Mouse (Mus musculus): ENCODE data around the gene Gm10309. TPM values are rescaled to one million over a fixed set of nuclear protein-coding genes. Genes with fewer than 3 reads are reported as not detected.
"Not testable (repeated sequence)": the region's sequence is repeated elsewhere in the genome, so short reads cannot be mapped to it uniquely, and the experiment has no call there.

Gene Gm10309
- total and polyA plus RNA-seq, 2 experiments from 2014 or later = 0.12 TPM; not detected in 1

DNA sequence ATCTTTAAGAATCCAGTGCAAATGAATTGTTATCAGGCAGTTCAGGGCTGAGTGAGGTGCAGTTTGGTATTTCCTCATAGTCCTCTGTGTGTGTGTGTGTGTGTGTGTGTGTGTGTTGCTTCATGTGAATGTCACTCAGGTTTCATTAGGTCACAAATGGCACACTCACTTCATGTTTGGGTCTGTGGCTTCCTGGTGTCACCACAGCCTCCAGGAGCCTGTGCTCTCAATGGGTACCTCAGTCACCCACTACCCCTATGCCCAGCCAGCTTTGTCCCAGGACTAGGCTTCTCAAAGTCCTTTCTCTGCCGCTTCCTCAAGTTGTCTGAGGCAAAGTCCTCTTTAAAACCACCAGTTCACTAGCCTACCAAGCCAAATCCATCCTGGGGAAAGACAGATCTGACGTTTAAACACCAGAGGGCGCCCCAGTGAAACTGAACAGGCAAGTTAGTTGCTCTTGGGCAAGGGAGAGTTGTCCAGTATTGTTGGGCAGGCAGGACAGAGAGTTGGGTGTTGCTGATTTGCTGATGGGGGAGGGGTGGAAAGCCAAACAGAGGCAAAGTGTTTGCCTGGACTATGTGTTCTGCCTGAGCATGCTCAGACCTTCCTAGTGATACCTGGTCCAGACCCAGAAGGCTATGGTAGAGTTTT is 20.8 kb downstream of the Gm10309 start:
- ATAC-seq (ENCODE audit: insufficient read depth, low read depth) (peak; percentile 77), DNase-seq (ENCODE audit: low spot score) (peak; percentile 79)
- TF ChIP-seq EP300 (IDR thresholded peaks at IDR 0.05; ENCODE audit: low read depth) (no peak), CTCF (IDR thresholded peaks at IDR 0.05; ENCODE audit: low read depth) (peak; percentile 96)
- H3K4me2 ChIP-seq (ENCODE audit: low read depth, low read length) = no peak overlapping the region
- H3K9ac ChIP-seq (replicated peaks; ENCODE audit: low read depth, low read length) = no peak overlapping the region
- WGBS = 8% methylated on average over 3 of the region's 3 CpGs
- H3K27me3 ChIP-seq (ENCODE audit: control insufficient read depth, insufficient read depth, low read length) = no peaks in the 10 kb centered on the region
- H3K9me3 ChIP-seq (replicated peaks; ENCODE audit: control insufficient read depth, low read length) = no peaks in the 10 kb centered on the region
- H3K36me3 ChIP-seq (replicated peaks; ENCODE audit: control insufficient read depth, insufficient read depth, low read length) = no peaks in the 10 kb centered on the region
- H3K27ac ChIP-seq (ENCODE audit: low read depth) = no peak overlapping the region
- H3K4me3 ChIP-seq (ENCODE audit: low read depth, low read length) = no peak overlapping the region
- H3K4me1 ChIP-seq (ENCODE audit: control insufficient read depth, insufficient read depth) = no peaks in the 10 kb centered on the region

DNA sequence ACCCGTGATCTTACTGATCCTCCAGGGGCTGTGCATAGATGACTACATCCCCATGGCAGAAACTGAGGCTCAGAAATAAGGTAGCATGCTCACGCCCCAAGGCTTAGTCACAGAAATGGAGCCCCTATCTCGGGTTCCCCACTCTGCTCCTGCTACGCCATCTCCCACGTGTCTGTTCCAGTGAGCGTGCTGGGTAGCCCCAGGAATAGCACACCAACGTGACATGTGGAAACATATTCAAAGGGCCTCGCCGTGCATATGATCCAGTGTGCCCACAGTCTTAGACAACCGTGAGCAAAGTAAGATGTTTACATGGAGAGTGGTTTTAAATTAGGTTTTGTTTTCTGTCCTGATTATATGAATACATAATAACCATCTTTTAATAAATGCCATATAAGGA is 22.4 kb downstream of the Gm10309 start:
- ATAC-seq (ENCODE audit: insufficient read depth, low read depth) (no peak), DNase-seq (ENCODE audit: low spot score) (no peak)
- Histone ChIP-seq H3K4me2 (ENCODE audit: low read depth, low read length) (no peak overlapping the region), H3K4me1 (ENCODE audit: control insufficient read depth, insufficient read depth) (no peaks in the 10 kb centered on the region), H3K9me3 (replicated peaks; ENCODE audit: control insufficient read depth, low read length) (no peaks in the 10 kb centered on the region), H3K9ac (replicated peaks; ENCODE audit: low read depth, low read length) (no peak overlapping the region), H3K36me3 (replicated peaks; ENCODE audit: control insufficient read depth, insufficient read depth, low read length) (no peaks in the 10 kb centered on the region), H3K4me3 (ENCODE audit: low read depth, low read length) (no peak overlapping the region), H3K27me3 (ENCODE audit: control insufficient read depth, insufficient read depth, low read length) (no peaks in the 10 kb centered on the region), H3K27ac (ENCODE audit: low read depth) (no peak overlapping the region)
- TF ChIP-seq EP300 (IDR thresholded peaks at IDR 0.05; ENCODE audit: low read depth) (no peak), CTCF (IDR thresholded peaks at IDR 0.05; ENCODE audit: low read depth) (no peak)
- 87% methylated on average over 10 of the region's 10 CpGs for WGBS

DNA sequence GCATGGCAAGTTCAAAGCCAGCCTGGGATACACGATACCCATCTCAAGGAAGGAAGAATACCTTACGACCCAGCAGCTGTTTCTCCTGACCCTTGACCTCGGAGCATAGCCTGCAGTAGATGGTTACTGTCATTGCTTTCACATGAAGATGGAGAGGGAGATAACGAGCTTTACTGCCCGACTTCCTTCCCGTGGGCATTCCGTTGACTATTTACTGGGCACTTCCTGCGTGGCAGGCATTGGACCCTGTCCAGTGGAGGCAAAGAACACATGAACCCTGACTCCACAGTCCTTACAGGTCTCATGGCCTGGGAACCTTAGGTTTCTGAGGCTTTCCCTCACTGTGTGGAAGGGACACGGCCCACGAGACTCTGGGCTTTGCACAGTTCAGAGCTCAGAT is 25.6 kb downstream of the Gm10309 start:
- DNase-seq (ENCODE audit: low spot score) = no peak
- WGBS = 79% methylated on average over 10 of the region's 10 CpGs

DNA sequence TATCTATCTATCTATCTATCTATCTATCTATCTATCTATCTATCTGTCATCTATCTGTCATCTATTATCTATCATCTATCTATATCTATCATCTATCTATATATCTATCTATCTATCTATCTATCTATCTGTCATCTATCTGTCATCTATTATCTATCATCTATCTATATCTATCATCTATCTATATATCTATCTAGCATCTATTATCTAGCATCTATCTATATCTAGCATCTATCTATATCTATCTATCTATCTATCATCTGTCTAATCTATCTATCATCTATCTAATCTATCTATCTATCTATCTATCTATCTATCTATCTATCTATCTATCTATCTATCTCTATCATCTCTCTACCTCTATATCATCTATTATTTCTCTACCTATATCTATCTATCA is 27.6 kb downstream of the Gm10309 start:
- not testable (repeated sequence) for H3K36me3 ChIP-seq (replicated peaks; ENCODE audit: control insufficient read depth, insufficient read depth, low read length); H3K4me3 ChIP-seq (ENCODE audit: low read depth, low read length); H3K27me3 ChIP-seq (ENCODE audit: control insufficient read depth, insufficient read depth, low read length); DNase-seq (ENCODE audit: low spot score); H3K9me3 ChIP-seq (replicated peaks; ENCODE audit: control insufficient read depth, low read length); H3K4me1 ChIP-seq (ENCODE audit: control insufficient read depth, insufficient read depth); H3K4me2 ChIP-seq (ENCODE audit: low read depth, low read length); H3K9ac ChIP-seq (replicated peaks; ENCODE audit: low read depth, low read length); ATAC-seq (ENCODE audit: insufficient read depth, low read depth); H3K27ac ChIP-seq (ENCODE audit: low read depth)

More for the DNA sequence above, 25.6 kb downstream of the Gm10309 start:
- no peaks in the 10 kb centered on the region for H3K9me3 ChIP-seq (replicated peaks; ENCODE audit: control insufficient read depth, low read length)
- H3K27ac ChIP-seq (ENCODE audit: low read depth) = no peak overlapping the region
- TF ChIP-seq EP300 (IDR thresholded peaks at IDR 0.05; ENCODE audit: low read depth) (no peak), CTCF (IDR thresholded peaks at IDR 0.05; ENCODE audit: low read depth) (no peak)
- H3K4me2 ChIP-seq (ENCODE audit: low read depth, low read length) = no peak overlapping the region
- H3K36me3 ChIP-seq (replicated peaks; ENCODE audit: control insufficient read depth, insufficient read depth, low read length) = no peaks in the 10 kb centered on the region
- H3K4me3 ChIP-seq (ENCODE audit: low read depth, low read length) = no peak overlapping the region
- ATAC-seq (ENCODE audit: insufficient read depth, low read depth) = no peak
- H3K27me3 ChIP-seq (ENCODE audit: control insufficient read depth, insufficient read depth, low read length) = no peaks in the 10 kb centered on the region
- H3K9ac ChIP-seq (replicated peaks; ENCODE audit: low read depth, low read length) = no peak overlapping the region
- no peaks in the 10 kb centered on the region for H3K4me1 ChIP-seq (ENCODE audit: control insufficient read depth, insufficient read depth)

DNA sequence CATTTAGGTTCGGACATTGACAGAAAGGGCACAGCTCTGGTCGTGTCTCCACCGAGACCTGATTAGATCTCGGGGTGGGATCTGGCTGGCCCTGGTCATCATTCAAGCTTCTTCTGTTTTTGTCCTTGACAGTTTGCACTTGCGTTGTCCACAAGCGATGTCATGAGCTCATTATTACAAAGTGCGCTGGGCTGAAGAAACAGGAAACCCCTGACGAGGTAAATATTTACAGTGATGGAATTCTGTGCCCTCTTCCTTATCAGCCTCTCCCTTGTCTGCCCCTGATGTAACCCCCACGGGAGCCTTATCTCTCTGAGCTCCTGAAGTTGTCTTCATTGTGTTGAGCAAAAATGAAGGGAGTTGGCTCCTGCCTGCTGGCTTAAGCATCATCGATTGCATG is 28.4 kb downstream of the Gm10309 start:
- H3K4me3 ChIP-seq (ENCODE audit: low read depth, low read length) = no peak overlapping the region
- no peak for DNase-seq (ENCODE audit: low spot score)
- no peaks in the 10 kb centered on the region for H3K4me1 ChIP-seq (ENCODE audit: control insufficient read depth, insufficient read depth)
- H3K4me2 ChIP-seq (ENCODE audit: low read depth, low read length) = no peak overlapping the region
- TF ChIP-seq EP300 (IDR thresholded peaks at IDR 0.05; ENCODE audit: low read depth) = no peak
- no peak for TF ChIP-seq CTCF (IDR thresholded peaks at IDR 0.05; ENCODE audit: low read depth)
- 62% methylated on average over 10 of the region's 10 CpGs for WGBS
- no peaks in the 10 kb centered on the region for H3K36me3 ChIP-seq (replicated peaks; ENCODE audit: control insufficient read depth, insufficient read depth, low read length)
- no peak for ATAC-seq (ENCODE audit: insufficient read depth, low read depth)
- no peaks in the 10 kb centered on the region for H3K27me3 ChIP-seq (ENCODE audit: control insufficient read depth, insufficient read depth, low read length)
- H3K27ac ChIP-seq (ENCODE audit: low read depth) = no peak overlapping the region
- no peaks in the 10 kb centered on the region for H3K9me3 ChIP-seq (replicated peaks; ENCODE audit: control insufficient read depth, low read length)
- no peak overlapping the region for H3K9ac ChIP-seq (replicated peaks; ENCODE audit: low read depth, low read length)

DNA sequence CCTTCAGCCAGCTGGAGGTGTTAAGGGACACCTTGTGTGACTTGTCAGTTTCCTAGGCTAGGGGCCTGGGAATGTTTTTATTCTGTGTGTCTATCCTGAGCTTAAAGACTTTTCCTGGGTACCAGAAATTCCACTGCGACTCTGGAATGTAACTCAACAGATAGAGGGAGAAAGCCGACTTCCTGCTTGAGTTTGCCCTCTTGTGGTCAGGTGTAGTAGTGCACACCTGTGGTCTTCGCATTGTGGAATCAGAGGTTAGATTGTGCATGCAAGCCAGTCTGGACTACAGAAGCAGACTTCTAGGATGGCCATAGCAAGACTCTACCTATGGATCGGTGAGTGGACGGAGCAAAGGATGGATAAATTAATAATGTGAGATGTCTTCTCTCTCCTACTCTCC is 33.3 kb downstream of the Gm10309 start:
- H3K27ac ChIP-seq (ENCODE audit: low read depth) = no peak overlapping the region
- H3K9ac ChIP-seq (replicated peaks; ENCODE audit: low read depth, low read length) = no peak overlapping the region
- no peaks in the 10 kb centered on the region for H3K9me3 ChIP-seq (replicated peaks; ENCODE audit: control insufficient read depth, low read length)
- peaks cover 26% of the 10 kb centered on the region for H3K4me1 ChIP-seq (ENCODE audit: control insufficient read depth, insufficient read depth)
- TF ChIP-seq EP300 (IDR thresholded peaks at IDR 0.05; ENCODE audit: low read depth) (no peak), CTCF (IDR thresholded peaks at IDR 0.05; ENCODE audit: low read depth) (peak; percentile 53)
- H3K27me3 ChIP-seq (ENCODE audit: control insufficient read depth, insufficient read depth, low read length) = no peaks in the 10 kb centered on the region
- no peak overlapping the region for H3K4me2 ChIP-seq (ENCODE audit: low read depth, low read length)
- ATAC-seq (ENCODE audit: insufficient read depth, low read depth) = no peak
- no peak for DNase-seq (ENCODE audit: low spot score)
- H3K4me3 ChIP-seq (ENCODE audit: low read depth, low read length) = no peak overlapping the region
- no peaks in the 10 kb centered on the region for H3K36me3 ChIP-seq (replicated peaks; ENCODE audit: control insufficient read depth, insufficient read depth, low read length)
- WGBS = 48% methylated on average over 5 of the region's 5 CpGs
